Mouse (Mus musculus): ENCODE data around the gene Olfr631. TPM values are rescaled to one million over a fixed set of nuclear protein-coding genes. Genes with fewer than 3 reads are reported as not detected.

Olfr631 gene
- not detected in 2 replicates for polyA plus RNA-seq (2015; fragmentation: Nextera tagmentation; extraction: Ambion mirVana)

GRCm38 (mm10) chr7:103928525-103928924, at the start of gene Olfr631:
Olfr631 (plus strand) TSS chr7:103928825.

GRCm38 (mm10) chr7:103886152-103886551, 42.5 kb upstream of the Olfr631 start, which contains the start of gene Olfr66:
Olfr66 (minus strand) TSS chr7:103886252.

GRCm38 (mm10) chr7:103894385-103894784, 34.2 kb upstream of the Olfr631 start, which contains the start of gene Olfr64:
Olfr64 (minus strand) TSS chr7:103894485.

GRCm38 (mm10) chr7:103903187-103903586, 25.4 kb upstream of the Olfr631 start, which contains the start of gene Olfr65:
Olfr65 (plus strand) TSS chr7:103903487.

DNA sequence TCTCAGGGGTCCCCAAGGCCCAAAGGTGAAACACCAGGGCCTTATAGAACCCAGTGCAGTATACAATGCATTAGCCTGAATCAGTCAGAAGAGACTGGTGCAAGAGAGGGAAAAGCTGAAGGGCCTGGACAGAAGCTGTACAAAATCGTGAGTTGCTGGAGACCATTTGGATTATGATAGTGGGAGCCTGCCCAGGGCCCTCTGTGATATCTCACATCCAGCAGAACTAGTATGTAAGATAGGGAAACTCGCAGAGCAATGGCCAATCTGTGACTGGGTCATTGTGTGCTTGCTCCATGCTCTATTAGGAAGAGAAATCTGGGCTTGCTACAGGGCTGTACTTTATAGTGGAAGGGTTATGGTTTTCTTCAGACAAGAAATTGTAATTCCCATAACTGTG, 5.6 kb downstream of the Olfr631 start, which contains the start of gene Olfr632:
Gene Olfr632 (plus strand): TSS at position 84 of the 400 bp plus-strand sequence.

DNA sequence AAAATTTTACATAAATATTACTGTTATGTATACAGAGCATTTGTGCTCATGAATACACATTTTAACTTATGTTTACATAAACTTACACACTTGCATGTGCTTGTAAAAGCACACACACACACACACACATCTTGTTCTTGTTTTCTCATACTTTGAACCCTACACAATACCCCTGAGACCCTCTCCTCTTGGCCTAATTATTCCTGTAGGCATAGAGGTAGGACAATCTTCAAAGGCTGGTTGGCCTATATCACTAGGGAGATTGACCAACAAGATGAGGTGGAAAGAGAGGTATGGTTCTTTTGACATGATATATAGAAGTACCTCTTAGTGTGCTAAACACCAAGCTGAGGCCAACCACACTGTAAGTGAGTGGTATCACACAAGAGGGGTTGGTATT, 15.5 kb downstream of the Olfr631 start, which contains the start of gene Olfr633:
Gene Olfr633 (plus strand): TSS at position 301 of the 400 bp plus-strand sequence.

DNA sequence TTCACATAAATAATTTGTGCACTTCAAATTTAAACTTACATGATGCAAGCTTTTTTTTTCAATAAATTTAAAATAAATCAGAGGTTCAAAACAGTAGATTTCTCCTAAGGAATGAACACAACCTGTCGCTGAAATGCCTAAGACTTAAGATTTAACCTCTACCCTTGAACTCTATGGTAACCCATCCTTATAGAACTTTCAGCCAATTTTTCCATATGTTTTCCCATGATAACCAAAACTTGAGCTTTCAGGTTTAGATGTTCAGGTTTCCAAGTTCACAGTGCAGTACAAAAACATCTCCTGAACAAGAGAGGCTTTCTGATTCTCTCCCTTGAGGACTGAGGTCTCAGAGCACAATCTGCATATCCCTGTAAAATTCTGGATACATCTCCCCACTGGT, 42.2 kb downstream of the Olfr631 start, which contains the start of gene Olfr635:
Gene Olfr635 (plus strand): TSS at position 301 of the 400 bp plus-strand sequence.

Other genes with a start within 250 kb of the Olfr631 start
- not detected in 2 replicates for gene Olfr625-ps1, start 246.1 kb upstream of the Olfr631 start, polyA plus RNA-seq (2015; fragmentation: Nextera tagmentation; extraction: Ambion mirVana)
- gene Olfr243, start 214.2 kb upstream of the Olfr631 start, polyA plus RNA-seq (2015; fragmentation: Nextera tagmentation; extraction: Ambion mirVana): not detected in 2 replicates
- gene Olfr628, start 198.5 kb upstream of the Olfr631 start, polyA plus RNA-seq (2015; fragmentation: Nextera tagmentation; extraction: Ambion mirVana): not detected in 2 replicates
- gene Olfr629, start 183.9 kb upstream of the Olfr631 start, polyA plus RNA-seq (2015; fragmentation: Nextera tagmentation; extraction: Ambion mirVana): not detected in 2 replicates
- not detected in 2 replicates for gene Olfr630, start 171.5 kb upstream of the Olfr631 start, polyA plus RNA-seq (2015; fragmentation: Nextera tagmentation; extraction: Ambion mirVana)
- gene Olfr69, start 157.2 kb upstream of the Olfr631 start, polyA plus RNA-seq (2015; fragmentation: Nextera tagmentation; extraction: Ambion mirVana): not detected in 2 replicates
- not detected in 2 replicates for gene Olfr68, start 149.1 kb upstream of the Olfr631 start, polyA plus RNA-seq (2015; fragmentation: Nextera tagmentation; extraction: Ambion mirVana)
- not detected in 2 replicates for gene Olfr67, start 137.0 kb upstream of the Olfr631 start, polyA plus RNA-seq (2015; fragmentation: Nextera tagmentation; extraction: Ambion mirVana)
- 1,351 and 3,387 TPM in 2 replicates for gene Hbb-bt, start 114.8 kb upstream of the Olfr631 start, polyA plus RNA-seq (2015; fragmentation: Nextera tagmentation; extraction: Ambion mirVana)
- 8,698 and 21,253 TPM in 2 replicates for gene Hbb-bs, start 100.7 kb upstream of the Olfr631 start, polyA plus RNA-seq (2015; fragmentation: Nextera tagmentation; extraction: Ambion mirVana)
- gene Hbb-bh2, start 88.3 kb upstream of the Olfr631 start, polyA plus RNA-seq (2015; fragmentation: Nextera tagmentation; extraction: Ambion mirVana): not detected in 2 replicates
- not detected in 2 replicates for gene Hbb-bh1, start 85.7 kb upstream of the Olfr631 start, polyA plus RNA-seq (2015; fragmentation: Nextera tagmentation; extraction: Ambion mirVana)
- 0.78 and 3.6 TPM in 2 replicates for gene Hbb-y, start 75.6 kb upstream of the Olfr631 start, polyA plus RNA-seq (2015; fragmentation: Nextera tagmentation; extraction: Ambion mirVana)
- gene Olfr66, start 42.6 kb upstream of the Olfr631 start, polyA plus RNA-seq (2015; fragmentation: Nextera tagmentation; extraction: Ambion mirVana): not detected in 2 replicates
- not detected in 2 replicates for gene Olfr64, start 34.3 kb upstream of the Olfr631 start, polyA plus RNA-seq (2015; fragmentation: Nextera tagmentation; extraction: Ambion mirVana)
- gene Olfr65, start 25.3 kb upstream of the Olfr631 start, polyA plus RNA-seq (2015; fragmentation: Nextera tagmentation; extraction: Ambion mirVana): not detected in 2 replicates
- gene Olfr632, start 5.5 kb downstream of the Olfr631 start, polyA plus RNA-seq (2015; fragmentation: Nextera tagmentation; extraction: Ambion mirVana): not detected in 2 replicates
- not detected in 2 replicates for gene Olfr633, start 15.6 kb downstream of the Olfr631 start, polyA plus RNA-seq (2015; fragmentation: Nextera tagmentation; extraction: Ambion mirVana)
- gene Olfr635, start 42.3 kb downstream of the Olfr631 start, polyA plus RNA-seq (2015; fragmentation: Nextera tagmentation; extraction: Ambion mirVana): not detected in 2 replicates
- not detected in 2 replicates for gene Olfr638, start 69.9 kb downstream of the Olfr631 start, polyA plus RNA-seq (2015; fragmentation: Nextera tagmentation; extraction: Ambion mirVana)
- not detected in 2 replicates for gene Olfr639, start 88.5 kb downstream of the Olfr631 start, polyA plus RNA-seq (2015; fragmentation: Nextera tagmentation; extraction: Ambion mirVana)
- not detected in 2 replicates for gene Olfr640, start 96.7 kb downstream of the Olfr631 start, polyA plus RNA-seq (2015; fragmentation: Nextera tagmentation; extraction: Ambion mirVana)
- gene Olfr641, start 106.6 kb downstream of the Olfr631 start, polyA plus RNA-seq (2015; fragmentation: Nextera tagmentation; extraction: Ambion mirVana): not detected in 2 replicates
- gene Olfr642, start 123.8 kb downstream of the Olfr631 start, polyA plus RNA-seq (2015; fragmentation: Nextera tagmentation; extraction: Ambion mirVana): not detected in 2 replicates
- not detected in 2 replicates for gene 4930516K23Rik, start 132.6 kb downstream of the Olfr631 start, polyA plus RNA-seq (2015; fragmentation: Nextera tagmentation; extraction: Ambion mirVana)
- not detected in 2 replicates for gene Olfr644, start 143.0 kb downstream of the Olfr631 start, polyA plus RNA-seq (2015; fragmentation: Nextera tagmentation; extraction: Ambion mirVana)
- gene Olfr645, start 156.6 kb downstream of the Olfr631 start, polyA plus RNA-seq (2015; fragmentation: Nextera tagmentation; extraction: Ambion mirVana): not detected in 2 replicates
- not detected in 2 replicates for gene Olfr646, start 176.0 kb downstream of the Olfr631 start, polyA plus RNA-seq (2015; fragmentation: Nextera tagmentation; extraction: Ambion mirVana)
- not detected in 2 replicates for gene Ubqln5, start 201.0 kb downstream of the Olfr631 start, polyA plus RNA-seq (2015; fragmentation: Nextera tagmentation; extraction: Ambion mirVana)
- not detected in 2 replicates for gene Olfr643, start 208.6 kb downstream of the Olfr631 start, polyA plus RNA-seq (2015; fragmentation: Nextera tagmentation; extraction: Ambion mirVana)
- gene Ubqln3, start 214.5 kb downstream of the Olfr631 start, polyA plus RNA-seq (2015; fragmentation: Nextera tagmentation; extraction: Ambion mirVana): not detected in 2 replicates
- not detected in 2 replicates for gene Ubqlnl, start 221.7 kb downstream of the Olfr631 start, polyA plus RNA-seq (2015; fragmentation: Nextera tagmentation; extraction: Ambion mirVana)
- gene Olfm5, start 236.0 kb downstream of the Olfr631 start, polyA plus RNA-seq (2015; fragmentation: Nextera tagmentation; extraction: Ambion mirVana): not detected in 2 replicates

All from urinary bladder, postnatal 0 days (tissue).